Mouse (Mus musculus) myocyte (in vitro differentiated cells): ENCODE measurements around the gene Cse1l. TPM values are rescaled to one million over a fixed set of nuclear protein-coding genes. Genes with fewer than 3 reads are reported as not detected.

Source experiments
- H3K27me3 ChIP-seq: one replicate; pipeline ENCODE4 v1.6.1; 2011; ENCODE audit not compliant: control insufficient read depth, insufficient read depth, insufficient read length
- H3K36me3 ChIP-seq: one replicate; pipeline ENCODE4 v1.6.1; 2011; ENCODE audit not compliant: control insufficient read depth, insufficient read depth
- H3K4me2 ChIP-seq: one replicate; pipeline ENCODE4 v1.6.1; 2011; ENCODE audit warnings: low read depth, control low read depth
- H3K4me3 ChIP-seq: one replicate; pipeline ENCODE4 v1.5.1; 2011; ENCODE audit warnings: mild to moderate bottlenecking, control low read depth, moderate library complexity
- H3K79me2 ChIP-seq: one replicate; pipeline ENCODE4 v1.6.1; 2011; ENCODE audit not compliant: control insufficient read depth, insufficient read depth
- H3ac ChIP-seq: one replicate; pipeline ENCODE4 v1.6.1; 2011; ENCODE audit not compliant: control insufficient read depth, insufficient read length
- CEBPB ChIP-seq: IDR thresholded peaks from 2 replicates; pipeline ENCODE4 v1.6.1; 2011; ENCODE audit warnings: mild to moderate bottlenecking, moderate library complexity; ENCODE audit not compliant: poor library complexity, insufficient read depth, severe bottlenecking
- E2F4 ChIP-seq: IDR thresholded peaks from one replicate; pipeline ENCODE4 v1.6.1; 2011; ENCODE audit warnings: mild to moderate bottlenecking, control low read depth, moderate library complexity; ENCODE audit not compliant: insufficient read depth
- MAX ChIP-seq: IDR thresholded peaks from one replicate; pipeline ENCODE4 v1.6.1; 2011; ENCODE audit warnings: low read depth, mild to moderate bottlenecking, control low read depth
- MYOD1 ChIP-seq, 3 experiments: IDR thresholded peaks; one replicate each; pipeline ENCODE4 v1.6.1; 2011; ENCODE audit warnings: control low read depth in 2 of 3, low read depth in 2 of 3, mild to moderate bottlenecking in 2 of 3, moderate library complexity in 1 of 3; ENCODE audit not compliant: insufficient read length in 2 of 3, control insufficient read depth in 1 of 3
- MYOG ChIP-seq, 3 experiments: IDR thresholded peaks; one replicate each; pipeline ENCODE4 v1.6.1; 2011; ENCODE audit warnings: control low read depth in 2 of 3, low read depth in 2 of 3, mild to moderate bottlenecking in 2 of 3; ENCODE audit not compliant: insufficient read length in 2 of 3, control insufficient read depth in 1 of 3, insufficient read depth in 1 of 3
- POLR2A ChIP-seq: IDR thresholded peaks from one replicate; pipeline ENCODE4 v1.6.1; 2011; ENCODE audit warnings: low read depth, mild to moderate bottlenecking, control low read depth, moderate library complexity; ENCODE audit not compliant: insufficient read length
- POLR2AphosphoS2 ChIP-seq: IDR thresholded peaks from one replicate; pipeline ENCODE4 v1.6.1; 2011; ENCODE audit warnings: low read depth, control low read depth; ENCODE audit not compliant: insufficient read length
- REST ChIP-seq: IDR thresholded peaks from one replicate; pipeline ENCODE4 v1.6.1; 2011; ENCODE audit warnings: mild to moderate bottlenecking, control low read depth, moderate library complexity; ENCODE audit not compliant: insufficient read depth, insufficient read length
- SRF ChIP-seq: IDR thresholded peaks from one replicate; pipeline ENCODE4 v1.6.1; 2011; ENCODE audit warnings: low read depth; ENCODE audit not compliant: control insufficient read depth, insufficient read length
- TCF12 ChIP-seq: IDR thresholded peaks from one replicate; pipeline ENCODE4 v1.6.1; 2011; ENCODE audit warnings: mild to moderate bottlenecking, control low read depth; ENCODE audit not compliant: poor library complexity, insufficient read depth, severe bottlenecking
- TCF3 ChIP-seq: IDR thresholded peaks from one replicate; pipeline ENCODE4 v1.6.1; 2011; ENCODE audit warnings: low read depth, control low read depth; ENCODE audit not compliant: insufficient read length
- USF1 ChIP-seq: IDR thresholded peaks from one replicate; pipeline ENCODE4 v1.6.1; 2011; ENCODE audit warnings: low read depth, mild to moderate bottlenecking, control low read depth, moderate library complexity
- polyA plus RNA-seq: library from polyadenylated mRNA; unstranded; fragments of >200 nt; fragmentation: generic; extraction: Trizol; gene quantifications from one replicate; pipeline ENCODE4 v1.2.1, GENCODE M21; 2012; ENCODE audit warnings: missing spikeins

The Cse1l gene
- polyA plus RNA-seq, 1 experiment, result 26.7 TPM

- H3K4me3 ChIP-seq, result no peak overlapping the region
- no peaks in the 10 kb centered on the region for H3K79me2 ChIP-seq
- no peaks in the 10 kb centered on the region for H3K27me3 ChIP-seq
- H3ac ChIP-seq, result no peak overlapping the region
- no peak overlapping the region for H3K4me2 ChIP-seq
- peaks cover 94% of the 10 kb centered on the region for H3K36me3 ChIP-seq
- TF ChIP-seq E2F4 (no peak), POLR2A (no peak), MYOD1 (IDR thresholded peaks at IDR 0.05; ENCODE audit: control insufficient read depth in 1 of 3, insufficient read length in 2 of 3, low read depth in 2 of 3) (no peak), TCF12 (no peak), USF1 (no peak), MAX (no peak), REST (no peak), TCF3 (no peak), MYOG (IDR thresholded peaks at IDR 0.05; ENCODE audit: control insufficient read depth in 1 of 3, insufficient read depth in 1 of 3, insufficient read length in 2 of 3, low read depth in 2 of 3) (no peak), CEBPB (no peak), SRF (no peak), POLR2AphosphoS2 (no peak)
These were observed 39.6 kb downstream of the Cse1l start for GRCm38 (mm10) chr2:166945456-166945855.

- H3K27me3 ChIP-seq, result no peaks in the 10 kb centered on the region
- no peak overlapping the region for H3ac ChIP-seq
- H3K4me3 ChIP-seq, result no peak overlapping the region
- H3K36me3 ChIP-seq, result peaks cover 87% of the 10 kb centered on the region
- H3K4me2 ChIP-seq, result no peak overlapping the region
- no peaks in the 10 kb centered on the region for H3K79me2 ChIP-seq
- TF ChIP-seq USF1 (no peak), SRF (no peak), MYOD1 (IDR thresholded peaks at IDR 0.05; ENCODE audit: control insufficient read depth in 1 of 3, insufficient read length in 2 of 3, low read depth in 2 of 3) (no peak), TCF12 (no peak), REST (no peak), MYOG (IDR thresholded peaks at IDR 0.05; ENCODE audit: control insufficient read depth in 1 of 3, insufficient read depth in 1 of 3, insufficient read length in 2 of 3, low read depth in 2 of 3) (no peak), POLR2AphosphoS2 (no peak), E2F4 (no peak), POLR2A (no peak), CEBPB (no peak), MAX (no peak), TCF3 (no peak)
These were observed 42.4 kb downstream of the Cse1l start for GRCm38 (mm10) chr2:166948246-166948645.

- H3K4me2 ChIP-seq, result no peak overlapping the region
- no peak overlapping the region for H3K4me3 ChIP-seq
- H3K27me3 ChIP-seq, result no peaks in the 10 kb centered on the region
- peaks cover 82% of the 10 kb centered on the region for H3K36me3 ChIP-seq
- no peak overlapping the region for H3ac ChIP-seq
- TF ChIP-seq POLR2AphosphoS2, result peak; percentile 51
- TF ChIP-seq TCF3, result no peak
- H3K79me2 ChIP-seq, result no peaks in the 10 kb centered on the region
These were observed 43.1 kb downstream of the Cse1l start for GRCm38 (mm10) chr2:166948936-166949335.

GRCm38 (mm10) chr2:166950853-166951648 lies 45.2 kb downstream of the Cse1l start:
- H3K4me2 ChIP-seq, result no peak overlapping the region
- H3K27me3 ChIP-seq, result no peaks in the 10 kb centered on the region
- no peaks in the 10 kb centered on the region for H3K79me2 ChIP-seq
- no peak overlapping the region for H3K4me3 ChIP-seq
- peaks cover 76% of the 10 kb centered on the region for H3K36me3 ChIP-seq
- no peak overlapping the region for H3ac ChIP-seq
- TF ChIP-seq USF1, result no peak
- TF ChIP-seq MYOG (IDR thresholded peaks at IDR 0.05; ENCODE audit: control insufficient read depth in 1 of 3, insufficient read depth in 1 of 3, insufficient read length in 2 of 3, low read depth in 2 of 3), result no peak
- no peak for TF ChIP-seq POLR2AphosphoS2

GRCm38 (mm10) chr2:166952151-166952550 lies 46.3 kb downstream of the Cse1l start:
- Histone ChIP-seq H3K4me2 (no peak overlapping the region), H3K79me2 (no peaks in the 10 kb centered on the region), H3K36me3 (peaks cover 67% of the 10 kb centered on the region), H3K4me3 (no peak overlapping the region), H3ac (no peak overlapping the region), H3K27me3 (no peaks in the 10 kb centered on the region)
- TF ChIP-seq E2F4 (no peak), TCF3 (no peak), POLR2AphosphoS2 (no peak), MYOD1 (IDR thresholded peaks at IDR 0.05; ENCODE audit: control insufficient read depth in 1 of 3, insufficient read length in 2 of 3, low read depth in 2 of 3) (no peak)
